Mouse (Mus musculus): ENCODE results near the gene Rfc4.

The Rfc4 gene

DNA sequence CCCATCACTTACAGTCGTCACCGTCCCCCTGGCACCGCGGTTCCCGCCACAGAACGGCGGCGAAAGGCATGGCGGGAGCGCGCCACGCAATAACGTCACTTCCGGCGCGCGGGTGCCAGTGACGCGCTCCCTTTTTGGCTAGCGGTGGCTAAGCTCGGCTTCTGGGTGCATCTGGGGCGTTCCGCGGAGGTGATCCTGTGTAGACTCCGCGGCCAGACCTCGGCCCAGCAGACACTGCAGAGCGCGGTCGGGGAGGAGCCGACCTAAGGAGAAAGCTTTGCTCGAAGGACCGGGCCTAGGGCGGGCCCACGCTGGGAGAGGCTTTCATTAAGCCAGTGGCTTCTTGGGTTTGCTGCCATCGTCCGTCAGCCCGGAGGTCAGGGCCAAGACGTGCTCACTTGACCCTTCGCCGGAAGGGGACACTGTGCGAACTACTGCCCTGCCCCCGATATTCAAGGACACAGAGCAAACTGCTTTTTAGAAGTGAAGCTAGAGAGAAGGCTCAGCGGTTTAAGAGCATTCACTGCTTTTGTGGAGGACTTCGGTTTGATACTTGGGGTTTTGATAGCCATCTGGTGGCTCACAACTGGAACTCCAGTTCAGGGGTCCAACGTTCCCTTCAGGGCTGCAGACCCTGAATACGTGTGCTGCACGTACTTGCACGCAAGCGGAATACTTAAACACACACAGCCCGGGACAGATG is at the start of gene Rfc4:
Gene Rfc4, minus strand, starts transcription at position 65 of the 703 bp plus-strand sequence.
- DNase-seq (ENCODE audit: low read depth, low spot score) = peak; percentile 94

- no peak for DNase-seq (ENCODE audit: low read depth, low spot score)
Observed at GRCm38 (mm10) chr16:23175956-23176355, 48.4 kb upstream of the Rfc4 start.

DNA sequence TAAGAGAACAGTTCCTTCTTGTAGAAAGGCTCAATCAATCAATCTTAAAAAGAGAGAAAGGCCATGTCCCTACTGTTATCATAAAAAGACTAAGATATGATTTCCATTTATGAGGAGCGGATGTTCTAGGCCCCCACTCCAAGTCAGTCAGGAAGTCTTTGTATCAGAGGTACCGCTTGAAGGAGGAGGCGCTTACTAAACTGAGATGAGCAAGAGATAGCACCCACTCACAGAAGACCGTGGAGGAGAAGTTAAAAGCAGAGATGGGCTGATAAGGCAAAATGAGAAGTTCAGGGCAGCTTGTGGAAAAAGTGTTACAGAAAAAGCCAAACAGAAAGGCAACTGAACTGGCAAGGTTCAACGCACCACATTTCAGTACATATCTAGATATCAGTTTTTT is 47.3 kb upstream of the Rfc4 start:
- peak; percentile 90 for DNase-seq (ENCODE audit: low read depth, low spot score)

- no peak for DNase-seq (ENCODE audit: low read depth, low spot score)
Observed at GRCm38 (mm10) chr16:23173904-23174303, 46.4 kb upstream of the Rfc4 start.

- peak; percentile 78 for DNase-seq (ENCODE audit: low read depth, low spot score)
Observed at GRCm38 (mm10) chr16:23170813-23171212, 43.3 kb upstream of the Rfc4 start.

DNA sequence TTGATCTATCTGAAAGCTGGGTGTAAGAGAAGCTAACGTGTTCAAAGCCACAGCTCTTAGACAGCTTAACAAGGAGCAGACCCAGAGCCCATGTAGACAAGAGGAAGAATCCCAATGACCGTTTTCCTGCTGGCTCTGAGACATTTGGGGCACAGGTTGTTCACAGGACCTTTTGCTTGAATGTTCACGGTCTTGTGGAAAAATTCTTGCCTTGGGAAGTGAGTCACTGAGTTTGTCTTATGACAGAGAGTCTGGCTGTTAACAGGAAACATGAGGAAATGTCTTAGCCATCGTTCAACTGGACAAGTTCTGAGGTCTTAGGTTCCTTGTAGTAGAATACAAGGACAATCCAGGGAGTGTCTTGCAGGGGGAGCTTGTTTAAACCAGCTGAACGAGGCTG is 39.5 kb upstream of the Rfc4 start:
- no peak for DNase-seq (ENCODE audit: low read depth, low spot score)

- DNase-seq (ENCODE audit: low read depth, low spot score) = no peak
Observed at GRCm38 (mm10) chr16:23166646-23167045, 39.1 kb upstream of the Rfc4 start.

DNA sequence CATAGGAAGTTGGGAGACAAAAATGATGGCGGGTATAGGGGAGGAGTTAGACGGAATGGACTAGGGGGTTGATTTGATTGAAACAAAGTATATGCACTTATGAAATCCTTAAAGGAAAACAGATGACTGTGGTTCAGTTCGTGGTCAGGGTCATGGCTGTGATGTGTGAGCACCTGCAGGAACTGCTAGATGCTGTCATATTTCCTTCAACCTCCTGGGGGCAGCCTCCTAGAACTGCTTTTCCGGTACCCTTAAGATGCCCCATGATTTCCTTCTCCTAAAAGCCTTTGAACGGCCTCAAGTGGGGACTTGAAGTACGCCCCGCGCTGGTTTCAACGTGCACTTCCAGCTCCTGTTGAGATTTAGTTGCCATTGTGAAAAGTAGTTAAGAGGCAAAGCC is 37.9 kb upstream of the Rfc4 start:
- peak; percentile 82 for DNase-seq (ENCODE audit: low read depth, low spot score)

GRCm38 (mm10) chr16:23164443-23164842 is 36.9 kb upstream of the Rfc4 start:
- DNase-seq (ENCODE audit: low read depth, low spot score) = no peak

GRCm38 (mm10) chr16:23162116-23162515 is 34.6 kb upstream of the Rfc4 start:
- no peak for DNase-seq (ENCODE audit: low read depth, low spot score)

GRCm38 (mm10) chr16:23159749-23160148 is 32.2 kb upstream of the Rfc4 start:
- no peak for DNase-seq (ENCODE audit: low read depth, low spot score)

- DNase-seq (ENCODE audit: low read depth, low spot score) = no peak
Observed at GRCm38 (mm10) chr16:23158957-23159356, 31.4 kb upstream of the Rfc4 start.

- no peak for DNase-seq (ENCODE audit: low read depth, low spot score)
Observed at GRCm38 (mm10) chr16:23158292-23158691, 30.8 kb upstream of the Rfc4 start.

DNA sequence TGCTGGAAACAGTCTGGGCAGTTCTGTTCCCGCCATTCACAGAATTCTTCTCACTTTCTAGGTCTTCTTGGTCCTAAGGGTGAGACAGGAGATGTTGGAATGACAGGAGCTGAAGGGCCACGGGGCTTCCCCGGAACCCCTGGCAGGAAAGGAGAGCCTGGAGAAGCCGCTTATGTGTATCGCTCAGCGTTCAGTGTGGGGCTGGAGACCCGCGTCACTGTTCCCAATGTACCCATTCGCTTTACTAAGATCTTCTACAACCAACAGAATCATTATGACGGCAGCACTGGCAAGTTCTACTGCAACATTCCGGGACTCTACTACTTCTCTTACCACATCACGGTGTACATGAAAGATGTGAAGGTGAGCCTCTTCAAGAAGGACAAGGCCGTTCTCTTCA is 29.5 kb upstream of the Rfc4 start:
- DNase-seq (ENCODE audit: low read depth, low spot score) = no peak

DNA sequence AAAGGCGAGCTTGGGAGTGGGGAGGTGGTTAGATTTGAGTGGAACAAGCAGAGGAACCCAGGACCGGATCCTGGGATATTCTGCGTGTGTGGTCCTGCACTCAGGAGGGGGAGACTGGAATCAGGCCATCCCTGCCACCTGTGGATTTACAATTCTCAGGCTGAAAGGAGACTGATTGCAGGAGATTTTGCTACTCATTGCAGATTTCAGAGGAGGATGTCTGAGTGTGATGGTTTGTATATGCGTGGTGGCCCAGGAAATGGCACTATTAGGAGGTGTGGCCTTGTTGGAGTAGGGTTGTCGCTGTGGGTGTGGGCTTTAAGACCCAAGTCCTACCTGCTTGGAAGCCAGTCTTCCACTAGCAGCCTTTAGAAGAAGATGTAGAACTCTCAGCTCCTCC is 26.7 kb upstream of the Rfc4 start:
- no peak for DNase-seq (ENCODE audit: low read depth, low spot score)

GRCm38 (mm10) chr16:23151423-23151822 is 23.9 kb upstream of the Rfc4 start:
- DNase-seq (ENCODE audit: low read depth, low spot score) = peak; percentile 76

DNA sequence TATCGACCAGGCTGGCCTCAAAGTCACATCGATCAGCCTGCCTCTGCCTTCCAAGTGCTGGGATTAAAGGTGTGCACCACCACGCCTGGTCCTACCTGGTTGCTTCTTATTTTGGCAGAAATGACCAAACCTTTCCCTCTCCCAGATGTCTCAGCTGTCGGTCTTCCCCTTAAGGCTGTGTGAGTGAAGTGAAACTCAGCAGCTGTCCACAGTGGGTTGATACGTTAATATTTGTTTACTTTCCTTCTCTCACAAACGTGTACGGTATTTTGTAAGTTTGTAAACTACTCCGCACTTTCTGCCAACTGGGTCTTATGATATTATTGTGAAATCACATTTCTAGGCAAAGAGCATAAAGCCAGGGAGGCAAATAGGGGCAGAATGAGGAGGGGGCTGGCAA is 21.9 kb upstream of the Rfc4 start:
- no peak for DNase-seq (ENCODE audit: low read depth, low spot score)

- no peak for DNase-seq (ENCODE audit: low read depth, low spot score)
Observed at GRCm38 (mm10) chr16:23148936-23149335, 21.4 kb upstream of the Rfc4 start.

GRCm38 (mm10) chr16:23146280-23146679 is 18.7 kb upstream of the Rfc4 start, which contains the start of gene Adipoq:
Adipoq (plus strand) TSS chr16:23146536.
- DNase-seq (ENCODE audit: low read depth, low spot score) = no peak

DNA sequence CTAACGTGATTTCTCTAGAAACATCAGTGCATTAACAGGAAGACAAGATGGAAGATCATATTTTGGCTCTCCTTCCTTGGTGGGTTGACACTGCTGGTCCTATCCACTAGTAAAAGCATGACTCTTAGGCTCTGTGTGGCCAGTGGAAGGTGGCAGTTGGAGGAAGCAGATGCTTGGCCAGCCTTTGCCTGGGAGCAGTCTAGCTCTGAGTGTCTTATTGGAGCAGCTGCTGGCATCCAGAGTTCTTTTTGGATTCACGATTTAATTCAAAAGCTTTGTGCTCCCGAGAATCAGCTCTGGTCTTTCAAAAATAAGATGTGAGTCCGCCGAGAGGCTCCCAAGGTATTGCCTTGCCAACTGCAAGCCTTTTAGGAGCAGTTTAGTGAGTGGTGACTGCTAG is 17.7 kb upstream of the Rfc4 start:
- no peak for DNase-seq (ENCODE audit: low read depth, low spot score)

DNA sequence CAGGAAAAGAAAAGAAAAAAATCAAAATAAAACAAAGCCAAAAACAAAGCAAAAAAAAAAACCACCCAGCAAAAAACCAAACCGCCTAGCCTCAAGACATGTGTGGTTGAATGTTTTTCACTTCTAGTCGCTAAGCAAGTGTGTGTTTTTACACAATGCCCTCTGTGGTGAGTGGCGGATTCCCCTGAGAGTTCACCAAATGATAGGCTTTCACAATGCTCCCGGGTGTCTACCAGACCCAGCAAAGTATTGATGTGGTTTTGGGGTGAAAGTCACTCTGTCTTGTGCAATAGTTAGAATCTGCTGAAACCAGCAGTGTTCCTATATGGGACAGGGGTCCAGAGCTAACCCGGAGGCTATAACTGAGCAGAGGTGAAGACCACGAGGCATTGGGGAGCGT is 16.8 kb upstream of the Rfc4 start:
- peak; percentile 89 for DNase-seq (ENCODE audit: low read depth, low spot score)

GRCm38 (mm10) chr16:23140911-23141310 is 13.4 kb upstream of the Rfc4 start:
- DNase-seq (ENCODE audit: low read depth, low spot score) = no peak

DNA sequence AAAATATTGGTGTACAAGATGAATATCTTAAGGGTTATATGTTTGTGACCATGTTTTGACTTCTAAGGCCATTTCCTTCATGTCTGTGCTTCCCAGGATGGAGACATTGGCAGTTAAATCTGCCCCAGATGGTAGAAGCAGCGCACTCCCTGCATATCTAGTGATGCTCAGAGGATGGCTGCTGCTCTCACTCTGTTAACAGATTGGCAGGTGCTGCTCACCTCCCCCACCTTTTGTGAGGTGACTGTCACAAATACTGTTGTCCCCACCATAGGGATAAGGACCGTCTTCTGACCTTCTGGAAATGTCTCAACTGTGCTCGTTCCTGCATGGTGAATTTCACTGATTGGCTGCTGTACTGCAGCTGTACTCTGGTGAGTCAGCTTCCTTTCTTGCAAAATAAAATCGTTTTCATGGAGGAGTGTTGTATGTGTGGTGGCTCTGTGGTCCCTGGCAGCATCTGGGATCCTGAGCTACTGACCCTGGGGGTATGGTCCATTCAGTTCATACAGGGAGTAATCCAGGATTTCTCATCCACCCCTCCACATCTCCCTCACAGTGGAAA is 9.0 kb upstream of the Rfc4 start:
- no peak for DNase-seq (ENCODE audit: low read depth, low spot score)
